Mouse (Mus musculus): Measurements from ENCODE around the gene Adam19.
"Not testable (repeated sequence)": the region's sequence is repeated elsewhere in the genome, so short reads cannot be mapped to it uniquely, and the experiment has no call there.

Adam19 gene

GRCm38 (mm10) chr11:46127621-46128547, 72.1 kb downstream of the Adam19 start:
- DNase-seq (ENCODE audit: low read depth, low spot score), result no peak

GRCm38 (mm10) chr11:46128548-46128945, 72.8 kb downstream of the Adam19 start:
- DNase-seq (ENCODE audit: low read depth, low spot score), result peak; percentile 24

- DNase-seq (ENCODE audit: low read depth, low spot score), result no peak
Observed at GRCm38 (mm10) chr11:46131022-46131986, 75.5 kb downstream of the Adam19 start.

GRCm38 (mm10) chr11:46134899-46135298, 79.1 kb downstream of the Adam19 start:
- DNase-seq (ENCODE audit: low read depth, low spot score), result no peak

- no peak for DNase-seq (ENCODE audit: low read depth, low spot score)
Observed at GRCm38 (mm10) chr11:46143342-46143741, 87.5 kb downstream of the Adam19 start.

GRCm38 (mm10) chr11:46145163-46145875, 89.5 kb downstream of the Adam19 start:
- no peak for DNase-seq (ENCODE audit: low read depth, low spot score)

- no peak for DNase-seq (ENCODE audit: low read depth, low spot score)
Observed at GRCm38 (mm10) chr11:46146619-46147018, 90.8 kb downstream of the Adam19 start.

- DNase-seq (ENCODE audit: low read depth, low spot score), result no peak
Observed at GRCm38 (mm10) chr11:46156945-46157344, 101.2 kb downstream of the Adam19 start.

GRCm38 (mm10) chr11:46157462-46157861, 101.7 kb downstream of the Adam19 start:
- DNase-seq (ENCODE audit: low read depth, low spot score), result no peak

- no peak for DNase-seq (ENCODE audit: low read depth, low spot score)
Observed at GRCm38 (mm10) chr11:46165866-46166585, 110.2 kb downstream of the Adam19 start, which contains the start of gene Nipal4. TSS of gene Nipal4 (minus strand) at chr11:46166508.

- DNase-seq (ENCODE audit: low read depth, low spot score), result no peak
Observed at GRCm38 (mm10) chr11:46168506-46168905, 112.7 kb downstream of the Adam19 start.

GRCm38 (mm10) chr11:46169908-46170307, 114.1 kb downstream of the Adam19 start:
- DNase-seq (ENCODE audit: low read depth, low spot score), result peak; percentile 33

GRCm38 (mm10) chr11:46172128-46172527, 116.3 kb downstream of the Adam19 start:
- no peak for DNase-seq (ENCODE audit: low read depth, low spot score)

GRCm38 (mm10) chr11:46176155-46176554, 120.4 kb downstream of the Adam19 start:
- no peak for DNase-seq (ENCODE audit: low read depth, low spot score)

- no peak for DNase-seq (ENCODE audit: low read depth, low spot score)
Observed at GRCm38 (mm10) chr11:46177246-46178043, 121.7 kb downstream of the Adam19 start.

- DNase-seq (ENCODE audit: low read depth, low spot score), result not testable (repeated sequence)
Observed at GRCm38 (mm10) chr11:46182031-46182430, 126.2 kb downstream of the Adam19 start.

- no peak for DNase-seq (ENCODE audit: low read depth, low spot score)
Observed at GRCm38 (mm10) chr11:46184946-46185345, 129.2 kb downstream of the Adam19 start.

- DNase-seq (ENCODE audit: low read depth, low spot score), result no peak
Observed at GRCm38 (mm10) chr11:46185486-46185885, 129.7 kb downstream of the Adam19 start.

- DNase-seq (ENCODE audit: low read depth, low spot score), result no peak
Observed at GRCm38 (mm10) chr11:46188283-46188682, 132.5 kb downstream of the Adam19 start.

GRCm38 (mm10) chr11:46194175-46194574, 138.4 kb downstream of the Adam19 start:
- DNase-seq (ENCODE audit: low read depth, low spot score), result no peak

Data from mesoderm, embryonic 11.5 days (tissue).